Mouse (Mus musculus) limb, embryonic 13.5 days (tissue): ENCODE measurements around the gene Gm20388. TPM values are rescaled to one million over a fixed set of nuclear protein-coding genes. Genes with fewer than 3 reads are reported as not detected.

ENCODE experiments used
- ATAC-seq: fragments of 200-750 bp; cut with Nextera tagmentation; 2 replicates; pipeline ENCODE4 v1.8.0; 2017; ENCODE audit warnings: low read depth, moderate number of reproducible peaks, moderate TSS enrichment; ENCODE audit not compliant: low FRiP score
- H3K27ac ChIP-seq: fragments of 300-500 bp; sonication (generic); 2 replicates; pipeline ENCODE4 v1.5.1; 2015; ENCODE audit warnings: inconsistent platforms, mild to moderate bottlenecking, moderate library complexity
- H3K27me3 ChIP-seq: fragments of 300-500 bp; sonication (generic); 2 replicates; pipeline ENCODE4 v1.6.1; 2015; ENCODE audit warnings: mild to moderate bottlenecking, inconsistent platforms
- H3K36me3 ChIP-seq: fragments of 300-500 bp; sonication (generic); 2 replicates; pipeline ENCODE4 v1.6.1; 2015; ENCODE audit warnings: inconsistent platforms, mild to moderate bottlenecking, moderate library complexity
- H3K4me1 ChIP-seq: fragments of 300-500 bp; sonication (generic); 2 replicates; pipeline ENCODE4 v1.6.1; 2015; ENCODE audit warnings: inconsistent platforms
- H3K4me2 ChIP-seq: fragments of 300-500 bp; sonication (generic); replicated peaks from 2 replicates; pipeline ENCODE4 v1.6.1; 2015; ENCODE audit warnings: inconsistent platforms, mild to moderate bottlenecking, moderate library complexity
- H3K4me3 ChIP-seq: fragments of 300-500 bp; sonication (generic); 2 replicates; pipeline ENCODE4 v1.5.1; 2015; ENCODE audit warnings: moderate library complexity, mild to moderate bottlenecking, inconsistent platforms
- H3K9ac ChIP-seq: fragments of 300-500 bp; sonication (generic); 2 replicates; pipeline ENCODE4 v1.6.1; 2015; ENCODE audit warnings: mild to moderate bottlenecking, inconsistent platforms
- H3K9me3 ChIP-seq: fragments of 300-500 bp; sonication (generic); 2 replicates; pipeline ENCODE4 v1.6.1; 2016; ENCODE audit warnings: inconsistent platforms
- WGBS: fragments of 180-500 bp; shearing (Covaris S2); methylation state at CpG from one replicate; pipeline ENCODE4 v1.1.7; 2015; 5-methylcytosine and 5-hydroxymethylcytosine counted together
- polyA plus RNA-seq: library from polyadenylated mRNA; unstranded; fragments of >200 nt; fragmentation: Nextera tagmentation; extraction: Ambion mirVana; gene quantifications from 2 replicates; pipeline ENCODE4 v1.2.1, GENCODE M21; 2015

Gm20388 gene
- polyA plus RNA-seq, 1 experiment from 2014 or later, result 7.1 TPM

DNA sequence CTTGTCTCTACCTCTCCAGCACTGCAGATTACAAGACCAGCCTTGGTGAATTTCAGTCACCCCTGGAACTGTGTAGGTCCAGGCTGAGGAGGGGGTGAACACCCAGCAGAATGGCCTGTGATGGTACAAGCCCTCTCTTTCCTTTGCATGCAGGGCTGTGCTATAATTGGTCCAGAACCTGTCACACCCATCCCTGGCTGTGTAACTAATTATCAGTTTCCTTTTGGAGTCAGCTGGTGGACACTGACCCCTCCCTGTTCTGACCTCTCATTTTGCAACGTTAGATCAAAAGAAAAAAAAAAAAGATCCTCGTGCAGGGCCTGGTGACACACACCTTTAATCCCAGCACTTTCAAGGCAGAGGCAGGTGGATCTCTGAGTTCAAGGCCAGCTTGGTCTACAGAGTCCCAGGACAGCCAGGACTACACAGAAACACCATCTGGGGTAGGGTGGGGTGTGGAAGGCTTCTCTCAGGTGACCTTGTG is 2032.5 kb downstream of the Gm20388 start:
- WGBS, result 26% methylated on average over 2 of the region's 2 CpGs
- no peaks in the 10 kb centered on the region for H3K27me3 ChIP-seq

DNA sequence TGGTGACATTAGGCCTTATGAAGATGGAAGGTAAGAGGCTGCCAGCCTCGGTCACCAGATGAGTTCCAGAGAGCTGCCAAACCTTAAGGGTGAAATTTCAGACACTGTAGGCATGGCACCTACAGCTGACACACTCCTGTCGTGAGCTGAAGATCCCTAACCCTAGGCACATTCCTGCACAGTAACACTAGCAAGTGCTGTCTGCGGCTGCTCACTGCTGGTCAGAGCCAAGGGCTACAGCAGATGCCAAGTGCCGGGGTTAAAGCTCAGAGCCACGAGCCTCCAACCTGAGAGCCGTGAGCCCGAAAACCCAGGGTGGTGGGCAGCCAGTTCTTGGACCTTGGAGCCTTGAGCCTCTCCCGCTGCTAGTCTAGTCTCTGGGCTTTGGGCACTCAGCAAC is 2033.1 kb downstream of the Gm20388 start:
- H3K4me2 ChIP-seq, result no peak overlapping the region
- H3K4me3 ChIP-seq, result no peak overlapping the region
- H3K27me3 ChIP-seq, result no peaks in the 10 kb centered on the region
- no peak overlapping the region for H3K27ac ChIP-seq
- H3K9me3 ChIP-seq, result no peaks in the 10 kb centered on the region
- H3K4me1 ChIP-seq, result peaks cover 19% of the 10 kb centered on the region
- 0 out of 2 replicates have a peak overlapping the region, but pooled peaks have one; percentile 25 for H3K9ac ChIP-seq
- no peaks in the 10 kb centered on the region for H3K36me3 ChIP-seq
- ATAC-seq, result no peak
- 81% methylated on average over 8 of the region's 8 CpGs for WGBS

More for the DNA sequence above, 2032.5 kb downstream of the Gm20388 start:
- no peaks in the 10 kb centered on the region for H3K36me3 ChIP-seq
- no peak overlapping the region for H3K27ac ChIP-seq
- H3K9ac ChIP-seq, result no peak overlapping the region
- no peak for ATAC-seq
- no peak overlapping the region for H3K4me2 ChIP-seq
- H3K4me3 ChIP-seq, result no peak overlapping the region
- peaks cover 12% of the 10 kb centered on the region for H3K4me1 ChIP-seq
- no peaks in the 10 kb centered on the region for H3K9me3 ChIP-seq

DNA sequence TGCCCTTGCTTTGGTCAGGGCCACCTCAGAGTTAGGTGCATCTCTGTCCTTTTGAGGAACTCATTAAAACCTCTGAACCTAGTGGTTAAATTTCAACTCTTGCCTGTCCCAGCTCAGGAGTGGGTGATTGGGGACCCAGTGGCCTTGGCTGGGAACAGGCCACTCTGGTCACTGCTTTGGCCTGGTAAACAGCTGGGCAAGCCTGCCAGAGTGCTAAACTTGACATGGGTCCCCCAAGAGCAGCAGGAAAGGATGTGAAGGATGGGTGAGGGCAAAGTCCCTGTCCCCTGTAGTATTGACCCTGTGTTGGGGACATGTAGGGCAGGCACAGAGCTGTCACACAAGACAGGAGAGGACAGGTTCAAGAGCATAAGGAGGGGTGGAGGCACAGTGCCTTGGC is 2034.2 kb downstream of the Gm20388 start, which contains the start of gene Car5a:
Gene Car5a (minus strand): TSS at position 74 of the 400 bp plus-strand sequence.
- H3K27me3 ChIP-seq, result no peaks in the 10 kb centered on the region
- H3K9ac ChIP-seq, result 0 out of 2 replicates have a peak within 1 kb of the TSS, but pooled peaks have one; percentile 25
- H3K36me3 ChIP-seq, result no peaks in the 10 kb centered on the region
- H3K27ac ChIP-seq, result no peak within 1 kb of the TSS
- ATAC-seq, result no peak
- H3K4me3 ChIP-seq, result no peak within 1 kb of the TSS
- peaks cover 29% of the 10 kb centered on the region for H3K4me1 ChIP-seq
- H3K4me2 ChIP-seq, result no peak within 1 kb of the TSS
- no peaks in the 10 kb centered on the region for H3K9me3 ChIP-seq

DNA sequence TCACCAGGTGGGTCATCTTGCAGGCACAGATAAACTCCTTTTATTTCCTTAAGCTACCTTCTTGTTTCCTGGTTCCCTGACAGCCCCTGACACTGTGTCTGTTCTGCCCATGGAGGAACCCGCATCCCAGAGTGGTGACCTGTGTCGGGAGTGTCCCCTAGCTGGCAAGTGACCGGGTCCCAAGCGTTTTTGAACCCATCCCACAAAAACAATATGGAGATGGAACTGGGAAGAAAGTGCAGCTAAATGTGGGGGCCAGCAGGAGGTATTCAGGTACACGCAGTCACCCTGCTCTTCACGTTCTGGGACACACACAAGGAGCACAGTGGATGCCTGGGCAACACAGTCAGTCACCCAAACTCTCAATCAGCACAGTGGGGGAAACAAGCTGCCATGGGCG is 2035.7 kb downstream of the Gm20388 start:
- no peaks in the 10 kb centered on the region for H3K27me3 ChIP-seq
- H3K4me1 ChIP-seq, result peaks cover 30% of the 10 kb centered on the region
- H3K4me3 ChIP-seq, result no peak overlapping the region
- H3K36me3 ChIP-seq, result no peaks in the 10 kb centered on the region
- WGBS, result 81% methylated on average over 7 of the region's 7 CpGs
- H3K4me2 ChIP-seq, result no peak overlapping the region
- H3K27ac ChIP-seq, result no peak overlapping the region
- H3K9ac ChIP-seq, result no peak overlapping the region
- no peak for ATAC-seq
- H3K9me3 ChIP-seq, result no peaks in the 10 kb centered on the region

GRCm38 (mm10) chr8:121947047-121947752 is 2036.6 kb downstream of the Gm20388 start:
- H3K27me3 ChIP-seq, result no peaks in the 10 kb centered on the region
- H3K4me2 ChIP-seq, result peak overlapping the region; percentile 80
- H3K4me1 ChIP-seq, result peaks cover 39% of the 10 kb centered on the region
- ATAC-seq, result no peak
- H3K9ac ChIP-seq, result peak overlapping the region; percentile 68
- WGBS, result 31% methylated on average over 19 of the region's 19 CpGs
- peak overlapping the region; percentile 46 for H3K4me3 ChIP-seq
- H3K9me3 ChIP-seq, result no peaks in the 10 kb centered on the region
- no peaks in the 10 kb centered on the region for H3K36me3 ChIP-seq
- H3K27ac ChIP-seq, result peak overlapping the region; percentile 92

DNA sequence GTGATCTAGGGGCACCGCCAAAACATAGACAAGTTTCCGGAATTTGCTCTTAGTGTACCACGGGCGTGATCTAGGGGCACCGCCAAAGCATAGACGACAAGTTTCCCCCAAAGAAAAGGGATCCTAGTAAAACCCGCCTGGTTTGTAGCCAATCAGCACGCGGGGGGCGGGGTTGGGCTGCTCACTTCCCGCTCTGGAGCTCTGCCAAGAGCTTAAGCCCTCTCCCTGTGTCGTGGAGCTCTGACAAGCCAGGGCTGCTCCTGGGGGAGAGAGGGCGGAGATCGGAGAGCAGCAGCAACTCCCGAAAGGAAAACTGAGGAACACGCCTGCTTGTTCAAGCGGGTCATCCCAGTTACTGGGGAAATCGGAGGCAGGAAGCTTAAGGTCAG is 2037.1 kb downstream of the Gm20388 start:
- H3K27ac ChIP-seq, result peak overlapping the region; percentile 92
- under 1% methylated on average over 18 of the region's 18 CpGs for WGBS
- H3K9me3 ChIP-seq, result no peaks in the 10 kb centered on the region
- peak overlapping the region; percentile 80 for H3K4me2 ChIP-seq
- H3K36me3 ChIP-seq, result peaks cover 2% of the 10 kb centered on the region
- peaks cover 44% of the 10 kb centered on the region for H3K4me1 ChIP-seq
- peak overlapping the region; percentile 68 for H3K9ac ChIP-seq
- H3K4me3 ChIP-seq, result peak overlapping the region; percentile 46
- 0 out of 2 replicates have a peak, but pooled peaks have one; percentile 34 for ATAC-seq
- no peaks in the 10 kb centered on the region for H3K27me3 ChIP-seq

GRCm38 (mm10) chr8:121948321-121949145 is 2037.9 kb downstream of the Gm20388 start:
- peak overlapping the region; percentile 80 for H3K4me2 ChIP-seq
- H3K4me3 ChIP-seq, result peak overlapping the region; percentile 46
- H3K9ac ChIP-seq, result peak overlapping the region; percentile 68
- H3K27ac ChIP-seq, result peak overlapping the region; percentile 92
- H3K27me3 ChIP-seq, result no peaks in the 10 kb centered on the region
- H3K9me3 ChIP-seq, result no peaks in the 10 kb centered on the region
- 51% methylated on average over 19 of the region's 19 CpGs for WGBS
- H3K36me3 ChIP-seq, result peaks cover 8% of the 10 kb centered on the region
- no peak for ATAC-seq
- peaks cover 50% of the 10 kb centered on the region for H3K4me1 ChIP-seq

- no peak for ATAC-seq
- Histone ChIP-seq H3K27me3 (no peaks in the 10 kb centered on the region), H3K9ac (peak within 1 kb of the TSS; percentile 99), H3K36me3 (peaks cover 16% of the 10 kb centered on the region), H3K4me2 (peak within 1 kb of the TSS; percentile 92), H3K4me1 (peaks cover 56% of the 10 kb centered on the region), H3K27ac (peak within 1 kb of the TSS; percentile 93), H3K9me3 (no peaks in the 10 kb centered on the region), H3K4me3 (peak within 1 kb of the TSS; percentile 96)
- WGBS, result 61% methylated on average over 6 of the region's 6 CpGs
Measured at GRCm38 (mm10) chr8:121949222-121949800, 2038.7 kb downstream of the Gm20388 start, which contains the start of gene Banp. Gene Banp (plus strand): TSS chr8:121949750.

GRCm38 (mm10) chr8:121949941-121950748 is 2039.5 kb downstream of the Gm20388 start:
- Histone ChIP-seq H3K4me3 (peak overlapping the region; percentile 96), H3K27ac (peak overlapping the region; percentile 93), H3K9me3 (no peaks in the 10 kb centered on the region), H3K4me2 (peak overlapping the region; percentile 92), H3K27me3 (no peaks in the 10 kb centered on the region), H3K4me1 (peaks cover 58% of the 10 kb centered on the region), H3K9ac (peak overlapping the region; percentile 99), H3K36me3 (peaks cover 23% of the 10 kb centered on the region)
- ATAC-seq, result peak; percentile 97
- under 1% methylated on average over 64 of the region's 66 CpGs for WGBS

- no peak; the same call in 1 of the 2 replicates for ATAC-seq
- Histone ChIP-seq H3K4me2 (peak overlapping the region; percentile 92), H3K4me1 (peaks cover 63% of the 10 kb centered on the region), H3K9ac (peak overlapping the region; percentile 99), H3K27me3 (no peaks in the 10 kb centered on the region), H3K36me3 (peaks cover 31% of the 10 kb centered on the region), H3K4me3 (peak overlapping the region; percentile 96), H3K9me3 (no peaks in the 10 kb centered on the region), H3K27ac (peak overlapping the region; percentile 93)
- under 1% methylated on average over 77 of the region's 97 CpGs for WGBS
Measured at GRCm38 (mm10) chr8:121950749-121951655, 2040.4 kb downstream of the Gm20388 start.
